Mouse (Mus musculus) liver, adult 2 months (tissue): ENCODE measurements around the gene Kalrn. TPM values are rescaled to one million over a fixed set of nuclear protein-coding genes. Genes with fewer than 3 reads are reported as not detected.
A peak's percentile ranks its signal among the peaks of the same experiment; 100 is the strongest.

Source experiments
- DNase-seq: peaks from one replicate; pipeline ENCODE4 v3.0.0-alpha.2; 2011; ENCODE audit warnings: low read depth, low spot score; ENCODE audit errors: extremely low read depth
- H3K27ac ChIP-seq: fragments of 200-500 bp; replicated peaks from 2 replicates; pipeline ENCODE4 v1.5.1; 2012; ENCODE audit warnings: low read depth, mild to moderate bottlenecking, control low read depth, inconsistent platforms, low read length; ENCODE audit not compliant: insufficient read depth
- H3K27me3 ChIP-seq: fragments of 200-500 bp; 2 replicates; pipeline ENCODE4 v1.6.1; 2012; ENCODE audit warnings: mild to moderate bottlenecking, moderate library complexity, low read length, inconsistent platforms; ENCODE audit not compliant: control insufficient read depth, insufficient read depth
- H3K36me3 ChIP-seq: fragments of 200-500 bp; 2 replicates; pipeline ENCODE4 v1.6.1; 2012; ENCODE audit warnings: low read length, inconsistent platforms; ENCODE audit not compliant: control insufficient read depth, insufficient read depth
- H3K4me1 ChIP-seq: fragments of 200-500 bp; 2 replicates; pipeline ENCODE4 v1.6.1; 2011; ENCODE audit warnings: low read length; ENCODE audit not compliant: control insufficient read depth, insufficient read depth
- H3K4me3 ChIP-seq: fragments of 200-500 bp; 2 replicates; pipeline ENCODE4 v1.5.1; 2011; ENCODE audit warnings: low read depth, mild to moderate bottlenecking, control low read depth, low read length, moderate library complexity; ENCODE audit not compliant: insufficient read depth
- H3K79me2 ChIP-seq: fragments of 200-500 bp; 2 replicates; pipeline ENCODE4 v1.6.1; 2012; ENCODE audit warnings: inconsistent platforms, mild to moderate bottlenecking, low read length, moderate library complexity; ENCODE audit not compliant: control insufficient read depth, insufficient read depth
- H3K9ac ChIP-seq: fragments of 200-500 bp; 2 replicates; pipeline ENCODE4 v1.6.1; 2012; ENCODE audit warnings: low read depth, mild to moderate bottlenecking, control low read depth, inconsistent platforms, low read length
- CTCF ChIP-seq: fragments of 200-500 bp; IDR thresholded peaks from 2 replicates; pipeline ENCODE4 v1.5.1; 2011; ENCODE audit warnings: low read depth, low read length, control low read depth
- POLR2A ChIP-seq: fragments of 200-500 bp; IDR thresholded peaks from 2 replicates; pipeline ENCODE4 v1.6.1; 2011; ENCODE audit warnings: low read length, control low read depth; ENCODE audit not compliant: insufficient read depth; ENCODE audit errors: extremely low read depth
- WGBS: fragments of 180-500 bp; shearing (Covaris S2); methylation state at CpG from one replicate; pipeline ENCODE4 v1.1.7; 2018; 5-methylcytosine and 5-hydroxymethylcytosine counted together
- polyA plus RNA-seq: library from polyadenylated mRNA; depleted of rRNA; stranded (reverse); fragments of >200 nt; gene quantifications from 2 replicates; pipeline ENCODE4 v1.2.3, GENCODE M21; 2012
- total RNA-seq: library from RNA; depleted of rRNA; stranded (reverse); fragments of >200 nt; gene quantifications from 2 replicates; pipeline ENCODE4 v1.2.3, GENCODE M21; 2014

Kalrn gene
- total and polyA plus RNA-seq, 2 experiments: 14.0 to 34.8 TPM

GRCm38 (mm10) chr16:34058611-34059010 is 514.7 kb downstream of the Kalrn start:
- TF ChIP-seq CTCF: no peak
- TF ChIP-seq POLR2A: no peak
- 87% methylated on average over 3 of the region's 3 CpGs for WGBS
- DNase-seq: no peak
- Histone ChIP-seq H3K9ac (no peak overlapping the region), H3K4me3 (no peak overlapping the region), H3K27me3 (no peaks in the 10 kb centered on the region), H3K27ac (no peak overlapping the region), H3K79me2 (peaks cover 21% of the 10 kb centered on the region), H3K36me3 (peaks cover 9% of the 10 kb centered on the region), H3K4me1 (peaks cover 24% of the 10 kb centered on the region)

GRCm38 (mm10) chr16:34057464-34057863 is 515.9 kb downstream of the Kalrn start:
- 82% methylated on average over 5 of the region's 5 CpGs for WGBS
- Histone ChIP-seq H3K79me2 (peaks cover 24% of the 10 kb centered on the region), H3K4me3 (no peak overlapping the region), H3K9ac (no peak overlapping the region), H3K4me1 (peaks cover 24% of the 10 kb centered on the region), H3K36me3 (peaks cover 17% of the 10 kb centered on the region), H3K27ac (no peak overlapping the region), H3K27me3 (no peaks in the 10 kb centered on the region)
- TF ChIP-seq POLR2A (no peak), CTCF (no peak)
- no peak for DNase-seq

- peaks cover 24% of the 10 kb centered on the region for H3K79me2 ChIP-seq
- H3K4me3 ChIP-seq: no peak overlapping the region
- H3K9ac ChIP-seq: no peak overlapping the region
- H3K27ac ChIP-seq: no peak overlapping the region
- no peak for TF ChIP-seq CTCF
- no peak for TF ChIP-seq POLR2A
- peaks cover 18% of the 10 kb centered on the region for H3K4me1 ChIP-seq
- DNase-seq: no peak
- peaks cover 19% of the 10 kb centered on the region for H3K36me3 ChIP-seq
- no peaks in the 10 kb centered on the region for H3K27me3 ChIP-seq
- 76% methylated on average over 10 of the region's 10 CpGs for WGBS
Measured at GRCm38 (mm10) chr16:34056418-34057111, 516.8 kb downstream of the Kalrn start.

- Histone ChIP-seq H3K4me3 (no peak overlapping the region), H3K36me3 (peaks cover 19% of the 10 kb centered on the region), H3K9ac (no peak overlapping the region), H3K27me3 (no peaks in the 10 kb centered on the region), H3K4me1 (peaks cover 25% of the 10 kb centered on the region), H3K79me2 (peaks cover 10% of the 10 kb centered on the region; the same call in 1 of the 2 replicates), H3K27ac (peak overlapping the region; percentile 54)
- TF ChIP-seq POLR2A (no peak), CTCF (no peak)
- 94% methylated on average over 7 of the region's 7 CpGs for WGBS
- no peak for DNase-seq
Measured at GRCm38 (mm10) chr16:34050090-34050489, 523.2 kb downstream of the Kalrn start.

GRCm38 (mm10) chr16:34049361-34049760 is 524.0 kb downstream of the Kalrn start:
- no peak overlapping the region for H3K4me3 ChIP-seq
- no peak for TF ChIP-seq POLR2A
- no peak for TF ChIP-seq CTCF
- peaks cover 16% of the 10 kb centered on the region for H3K36me3 ChIP-seq
- peaks cover 25% of the 10 kb centered on the region for H3K4me1 ChIP-seq
- DNase-seq: peak; percentile 61
- H3K9ac ChIP-seq: no peak overlapping the region
- no peaks in the 10 kb centered on the region for H3K27me3 ChIP-seq
- H3K27ac ChIP-seq: peak overlapping the region; percentile 96
- WGBS: 73% methylated on average over 12 of the region's 12 CpGs
- peaks cover 10% of the 10 kb centered on the region; the same call in 1 of the 2 replicates for H3K79me2 ChIP-seq

- Histone ChIP-seq H3K4me1 (peaks cover 25% of the 10 kb centered on the region), H3K79me2 (peaks cover 10% of the 10 kb centered on the region; the same call in 1 of the 2 replicates), H3K27me3 (no peaks in the 10 kb centered on the region), H3K9ac (no peak overlapping the region), H3K4me3 (no peak overlapping the region), H3K27ac (peak overlapping the region; percentile 96), H3K36me3 (peaks cover 9% of the 10 kb centered on the region; the same call in 1 of the 2 replicates)
- peak; percentile 85 for DNase-seq
- 43% methylated on average over 4 of the region's 4 CpGs for WGBS
- no peak for TF ChIP-seq CTCF
- no peak for TF ChIP-seq POLR2A
Measured at GRCm38 (mm10) chr16:34048232-34048631, 525.1 kb downstream of the Kalrn start.
